Mouse (Mus musculus): ENCODE measurements around the gene Pold1.

Pold1 gene

DNA sequence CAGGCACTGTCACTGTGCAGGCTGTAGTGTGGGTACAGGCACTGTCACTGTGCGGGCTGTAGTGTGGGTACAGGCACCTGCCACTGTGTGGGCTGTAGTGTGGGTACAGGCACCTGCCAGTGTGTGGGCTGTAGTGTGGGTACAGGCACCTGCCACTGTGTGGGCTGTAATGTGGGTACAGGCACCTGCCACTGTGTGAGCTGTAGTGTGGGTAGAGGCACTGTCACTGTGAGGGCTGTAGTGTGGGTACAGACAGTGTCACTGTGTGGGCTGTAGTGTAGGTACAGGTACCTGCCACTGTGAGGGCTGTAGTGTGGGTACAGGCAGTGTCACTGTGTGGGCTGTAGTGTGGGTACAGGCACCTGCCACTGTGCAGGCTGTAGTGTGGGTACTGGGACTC lies 64.5 kb downstream of the Pold1 start:
- no peak for DNase-seq

DNA sequence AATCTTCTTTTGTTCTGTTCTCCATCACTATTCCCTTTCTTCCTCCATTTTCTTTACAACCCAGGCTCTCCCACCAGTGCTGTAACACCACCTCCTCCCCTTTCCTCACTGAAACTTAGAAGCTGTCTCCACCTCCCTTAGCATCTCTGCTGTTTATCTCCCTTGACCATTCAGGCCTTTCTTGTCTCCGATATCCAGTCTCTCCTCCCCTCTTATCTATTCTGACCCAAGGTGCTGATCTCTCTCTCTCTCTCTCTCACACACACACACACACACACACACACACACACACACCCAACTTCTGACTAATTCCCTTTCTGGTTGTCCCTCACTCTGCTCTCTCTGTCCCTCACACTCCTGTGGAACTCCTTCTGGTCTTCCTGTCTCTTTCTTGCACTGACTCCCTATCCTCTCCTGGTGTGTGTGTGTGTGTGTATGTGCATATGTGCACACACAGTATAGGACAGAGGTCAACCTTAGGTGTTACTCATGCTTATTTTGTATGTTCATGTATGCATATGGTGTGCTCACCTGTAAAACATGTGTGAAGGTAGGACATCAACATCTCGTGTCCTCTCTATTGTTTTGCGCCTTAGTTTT lies 65.7 kb downstream of the Pold1 start:
- DNase-seq = no peak
